Mouse (Mus musculus) layer of hippocampus, adult 2 months (tissue): Measurements from ENCODE around the gene Saa4. TPM values are rescaled to one million over a fixed set of nuclear protein-coding genes. Genes with fewer than 3 reads are reported as not detected.
"Not testable (repeated sequence)": the region's sequence is repeated elsewhere in the genome, so short reads cannot be mapped to it uniquely, and the experiment has no call there.

Experiments used
- DNase-seq, 2 experiments: peaks; one replicate each; pipeline ENCODE4 v3.0.0; 2022; ENCODE audit warnings: low spot score in 2 of 2
- H3K27ac ChIP-seq: fragments of 200-600 bp; 2 replicates; pipeline ENCODE4 v1.8.1; 2022
- H3K4me3 ChIP-seq: fragments of 200-600 bp; 2 replicates; pipeline ENCODE4 v1.8.1; 2022; ENCODE audit warnings: mild to moderate bottlenecking
- CTCF ChIP-seq: fragments of 200-600 bp; conservative IDR thresholded peaks from 2 replicates; pipeline ENCODE4 v1.8.1; 2022; ENCODE audit warnings: antibody characterized with exemption, mild to moderate bottlenecking, moderate library complexity
- total RNA-seq, 2 experiments: library from RNA; stranded (reverse); gene quantifications; 2 replicates each; pipeline ENCODE4 v1.2.3; 2021

The Saa4 gene
- total RNA-seq, 2 experiments from 2014 or later, result not detected

DNA sequence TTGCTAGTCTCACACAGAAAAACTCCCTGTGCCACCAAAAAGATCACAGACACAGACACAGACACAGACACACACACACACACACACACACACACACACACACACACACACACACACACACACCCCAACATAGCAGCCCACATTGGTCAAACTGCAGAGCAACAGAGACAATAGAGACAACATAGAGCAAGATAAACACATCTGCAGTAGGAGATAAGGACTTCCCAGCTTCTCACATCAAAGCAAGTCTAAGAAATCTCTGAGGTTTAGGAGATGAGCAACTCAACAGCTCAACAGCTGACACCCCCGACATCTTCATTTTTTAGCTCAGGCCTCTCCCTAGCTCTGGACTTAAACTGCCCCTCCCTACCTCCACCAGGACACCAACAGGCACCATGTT, 35.6 kb downstream of the Saa4 start:
- TF ChIP-seq CTCF, result no peak
- Histone ChIP-seq H3K27ac (no peak overlapping the region), H3K4me3 (no peak overlapping the region)
- no peak for DNase-seq

DNA sequence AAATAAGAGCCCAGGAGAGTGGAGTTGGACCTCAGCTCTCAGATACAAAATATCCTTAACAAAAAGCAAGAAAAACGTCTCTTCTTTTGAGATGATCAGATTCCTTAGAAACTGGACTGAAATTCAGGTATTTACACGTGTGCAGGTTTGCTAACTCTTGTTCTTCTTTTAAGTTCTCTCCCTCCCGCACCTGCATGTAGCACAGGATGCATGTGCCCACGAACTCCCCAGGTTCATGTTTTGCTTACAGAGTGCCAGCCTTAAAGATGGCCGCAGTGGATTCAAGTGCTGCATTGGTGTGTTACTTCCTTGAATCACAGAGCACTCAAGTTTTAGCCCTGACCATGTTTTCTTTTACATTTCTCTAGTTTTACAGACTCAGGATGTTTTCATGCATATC, 45.6 kb downstream of the Saa4 start:
- no peak for TF ChIP-seq CTCF
- no peak overlapping the region for H3K27ac ChIP-seq
- no peak overlapping the region for H3K4me3 ChIP-seq
- no peak for DNase-seq

DNA sequence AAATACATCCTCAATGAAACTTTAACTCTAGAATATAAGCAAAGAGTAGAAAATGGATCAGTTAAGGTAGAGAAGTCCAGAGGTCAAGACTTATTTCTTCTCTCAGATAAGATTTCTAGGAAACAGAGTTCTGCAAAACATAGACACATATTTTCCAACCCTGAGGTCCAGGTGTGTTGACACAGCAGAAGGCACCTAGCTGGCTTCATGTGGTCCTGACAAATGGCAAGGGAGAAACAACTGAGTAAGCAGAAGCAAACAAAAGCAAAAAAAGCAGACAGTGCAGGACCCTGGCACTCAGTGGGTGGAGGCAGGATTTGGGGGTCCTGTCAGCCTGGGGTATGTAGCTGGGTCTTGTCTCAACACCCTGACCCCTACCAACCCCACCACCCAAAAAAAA, 51.7 kb downstream of the Saa4 start:
- no peak for TF ChIP-seq CTCF
- H3K27ac ChIP-seq, result no peak overlapping the region
- no peak overlapping the region for H3K4me3 ChIP-seq
- no peak for DNase-seq

DNA sequence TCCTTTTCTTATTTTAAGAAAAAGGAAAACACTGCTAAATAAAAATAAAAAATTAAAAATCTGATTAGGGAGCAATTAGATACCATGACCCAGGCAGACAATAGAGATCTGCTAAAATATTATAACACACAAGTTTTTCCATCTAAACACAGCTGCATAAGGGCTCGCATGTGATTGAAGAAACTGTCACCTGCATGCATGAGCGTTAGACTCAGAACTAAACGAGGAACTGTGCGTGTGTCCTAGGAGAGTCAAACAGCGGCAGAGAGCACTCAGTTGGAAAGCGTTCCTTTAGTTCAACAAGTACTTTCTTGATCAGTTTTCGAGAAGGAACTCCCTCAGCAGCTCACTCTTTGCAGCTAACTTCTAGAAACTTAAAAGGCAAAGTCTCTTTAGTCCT, 53.4 kb downstream of the Saa4 start:
- not testable (repeated sequence) for H3K4me3 ChIP-seq, DNase-seq

DNA sequence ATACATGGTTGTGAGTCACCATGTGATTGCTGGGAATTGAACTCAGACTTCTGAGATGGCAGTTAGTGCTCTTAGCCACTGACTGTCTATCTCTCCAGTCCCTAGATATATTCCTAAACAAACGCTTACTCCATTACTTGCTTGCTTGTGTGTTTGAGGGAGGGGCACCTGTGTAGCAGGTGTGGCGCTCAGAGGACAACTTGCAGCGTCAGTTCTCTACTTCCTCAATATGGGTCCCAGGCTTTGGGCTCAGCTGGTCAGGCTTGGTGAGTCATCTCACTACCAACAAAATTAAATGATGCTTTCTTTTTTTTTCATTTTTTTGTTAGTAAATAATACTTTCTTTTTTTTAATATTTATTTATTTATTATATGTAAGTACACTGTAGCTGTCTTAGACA, 54.0 kb downstream of the Saa4 start:
- Histone ChIP-seq H3K4me3 (no peak overlapping the region), H3K27ac (no peak overlapping the region)
- DNase-seq, result no peak
- TF ChIP-seq CTCF, result no peak

More for the DNA sequence above, 53.4 kb downstream of the Saa4 start:
- H3K27ac ChIP-seq, result not testable (repeated sequence)

Other genes with a start within 250 kb of the Saa4 start
- gene Sergef, start 92.8 kb downstream of the Saa4 start, total RNA-seq, result 10 to 100 TPM; 47.3 to 54.1 TPM
- gene Tph1, start 60.1 kb downstream of the Saa4 start, total RNA-seq, result under 1 TPM; 0.44 to 0.61 TPM
- 10 to 100 TPM; 11.0 to 11.2 TPM for gene Saal1, start 21.9 kb downstream of the Saa4 start, total RNA-seq
- gene Saa3, start 16.9 kb downstream of the Saa4 start, total RNA-seq, result not detected
- not detected for gene Saa1, start 10.4 kb upstream of the Saa4 start, total RNA-seq
- gene Saa2, start 19.2 kb upstream of the Saa4 start, total RNA-seq, result not detected
- gene Hps5, start 63.5 kb upstream of the Saa4 start, total RNA-seq, result 10 to 100 TPM; 14.0 to 14.2 TPM
- gene Gtf2h1, start 63.5 kb upstream of the Saa4 start, total RNA-seq, result 10 to 100 TPM; 35.0 to 36.1 TPM
- 100 to 1,000 TPM; 280 to 297 TPM for gene Ldha, start 108.9 kb upstream of the Saa4 start, total RNA-seq
- not detected for gene Ldhc, start 128.6 kb upstream of the Saa4 start, total RNA-seq
- 10 to 100 TPM; 75.8 to 77.9 TPM for gene Tsg101, start 187.4 kb upstream of the Saa4 start, total RNA-seq
- 10 to 100 TPM; 14.5 to 15.7 TPM for gene Uevld, start 225.9 kb upstream of the Saa4 start, total RNA-seq